Mouse (Mus musculus) lung, postnatal 0 days (tissue): ENCODE measurements at regions not wholly inside any gene's neighbourhood (a gene's known extent, or its start where the extent isn't known, plus 50 kb on each side); places are given as distances from the start of the nearest gene placed in this dataset.

Experiments
- ATAC-seq: fragments of 200-750 bp; cut with Nextera tagmentation; 2 replicates; pipeline ENCODE4 v1.8.0; 2017; ENCODE audit warnings: moderate library complexity
- DNase-seq: peaks from one replicate; pipeline ENCODE4 v3.0.0-alpha.2; 2016; ENCODE audit warnings: low spot score
- H3K27ac ChIP-seq: fragments of 300-500 bp; sonication (generic); 2 replicates; pipeline ENCODE4 v1.5.1; 2014; ENCODE audit warnings: antibody characterized with exemption, mild to moderate bottlenecking, low read length, mixed read lengths
- H3K27me3 ChIP-seq: fragments of 300-500 bp; sonication (generic); replicated peaks from 2 replicates; pipeline ENCODE4 v1.6.1; 2014; ENCODE audit warnings: low read length, mixed read lengths; ENCODE audit not compliant: insufficient read depth
- H3K36me3 ChIP-seq: fragments of 300-500 bp; sonication (generic); 2 replicates; pipeline ENCODE4 v1.6.1; 2014; ENCODE audit warnings: low read length, mixed read lengths; ENCODE audit not compliant: insufficient read depth
- H3K4me1 ChIP-seq: fragments of 300-500 bp; sonication (generic); 2 replicates; pipeline ENCODE4 v1.6.1; 2014; ENCODE audit warnings: antibody characterized with exemption, low read depth, low read length, mixed read lengths; ENCODE audit not compliant: insufficient read depth
- H3K4me2 ChIP-seq: fragments of 300-500 bp; sonication (generic); replicated peaks from 2 replicates; pipeline ENCODE4 v1.6.1; 2014; ENCODE audit warnings: low read depth, mild to moderate bottlenecking, low read length, moderate library complexity, mixed read lengths
- H3K4me3 ChIP-seq: fragments of 300-500 bp; sonication (generic); 2 replicates; pipeline ENCODE4 v1.5.1; 2014; ENCODE audit warnings: low read depth, low read length
- H3K9ac ChIP-seq: fragments of 300-500 bp; sonication (generic); replicated peaks from 2 replicates; pipeline ENCODE4 v1.6.1; 2014; ENCODE audit warnings: low read depth, mild to moderate bottlenecking
- H3K9me3 ChIP-seq: fragments of 300-500 bp; sonication (generic); 2 replicates; pipeline ENCODE4 v1.6.1; 2016; ENCODE audit warnings: low read length, mixed read lengths
- CTCF ChIP-seq: IDR thresholded peaks from 2 replicates; pipeline ENCODE4 v1.5.1; 2016; ENCODE audit warnings: antibody characterized with exemption, mild to moderate bottlenecking
- EP300 ChIP-seq: IDR thresholded peaks from 2 replicates; pipeline ENCODE4 v1.6.1; 2016; ENCODE audit warnings: antibody characterized with exemption, mild to moderate bottlenecking, control low read depth
- WGBS: fragments of 180-500 bp; shearing (Covaris S2); extraction: QIAGEN DNeasy Blood & Tissue Kit; methylation state at CpG from one replicate; pipeline ENCODE4 v1.1.7; 2014; 5-methylcytosine and 5-hydroxymethylcytosine counted together

GRCm38 (mm10) chr11:24925135-24925534 is 847.3 kb downstream of the Bcl11a start:
- Histone ChIP-seq H3K27ac (no peak overlapping the region), H3K4me2 (no peak overlapping the region), H3K27me3 (no peaks in the 10 kb centered on the region), H3K4me1 (no peaks in the 10 kb centered on the region), H3K9ac (no peak overlapping the region), H3K9me3 (no peaks in the 10 kb centered on the region), H3K4me3 (no peak overlapping the region), H3K36me3 (no peaks in the 10 kb centered on the region)
- TF ChIP-seq EP300 (no peak), CTCF (no peak)
- ATAC-seq = no peak
- no peak for DNase-seq

- ATAC-seq (no peak), DNase-seq (no peak)
- no peaks in the 10 kb centered on the region for H3K9me3 ChIP-seq
- TF ChIP-seq CTCF (no peak), EP300 (no peak)
- H3K4me1 ChIP-seq = no peaks in the 10 kb centered on the region
- no peak overlapping the region for H3K27ac ChIP-seq
- H3K4me3 ChIP-seq = no peak overlapping the region
- H3K36me3 ChIP-seq = no peaks in the 10 kb centered on the region
- no peak overlapping the region for H3K9ac ChIP-seq
- no peaks in the 10 kb centered on the region for H3K27me3 ChIP-seq
- H3K4me2 ChIP-seq = no peak overlapping the region
These were observed 865.8 kb downstream of the Bcl11a start for GRCm38 (mm10) chr11:24943646-24944045.

DNA sequence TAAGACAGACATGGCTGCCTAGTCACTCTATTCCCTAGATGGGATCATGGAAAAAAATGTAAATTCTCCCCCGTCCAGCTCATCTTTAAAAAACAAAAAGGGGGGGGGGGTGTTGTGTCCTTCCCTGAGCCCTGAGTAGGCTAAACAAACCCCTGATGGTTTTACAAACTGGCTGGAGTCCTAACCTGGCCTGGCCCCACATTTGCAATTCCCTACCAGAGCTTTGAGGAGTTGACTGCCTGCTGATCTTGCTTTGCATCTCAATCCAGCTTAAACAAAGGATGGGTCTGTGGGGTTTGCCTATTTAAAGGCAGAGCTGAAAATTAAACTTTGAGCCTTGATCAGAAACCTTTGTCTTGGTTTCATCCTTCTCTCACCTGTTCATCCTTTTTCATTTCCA is 873.3 kb downstream of the Bcl11a start:
- TF ChIP-seq CTCF (no peak), EP300 (no peak)
- Histone ChIP-seq H3K4me3 (no peak overlapping the region), H3K4me1 (no peaks in the 10 kb centered on the region), H3K36me3 (no peaks in the 10 kb centered on the region), H3K4me2 (no peak overlapping the region), H3K27ac (no peak overlapping the region), H3K9ac (no peak overlapping the region), H3K27me3 (no peaks in the 10 kb centered on the region), H3K9me3 (no peaks in the 10 kb centered on the region)
- 75% methylated on average over 1 of the region's 1 CpGs for WGBS
- DNase-seq (no peak), ATAC-seq (no peak)

DNA sequence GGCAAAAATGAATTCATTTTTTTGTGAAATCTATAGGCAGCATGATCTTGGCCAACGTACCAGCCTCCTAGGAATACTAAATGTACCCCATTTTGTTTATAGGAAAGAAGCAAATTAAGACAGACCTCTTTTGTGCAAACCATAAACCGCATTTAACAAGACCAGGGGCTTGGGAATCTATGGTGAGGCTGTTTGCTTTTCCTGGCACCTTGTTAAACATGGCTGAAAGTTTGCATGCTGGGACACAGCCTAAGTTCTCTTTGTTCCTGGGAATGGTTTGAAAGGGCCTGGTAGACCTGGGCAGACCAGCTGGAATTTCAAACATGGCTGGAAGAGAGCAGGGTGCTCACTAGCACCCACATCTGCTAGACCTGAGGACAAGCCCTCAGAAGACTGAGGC is 894.5 kb downstream of the Bcl11a start:
- H3K27ac ChIP-seq = no peak overlapping the region
- H3K4me1 ChIP-seq = no peaks in the 10 kb centered on the region
- no peak overlapping the region for H3K9ac ChIP-seq
- H3K4me2 ChIP-seq = no peak overlapping the region
- H3K4me3 ChIP-seq = no peak overlapping the region
- no peaks in the 10 kb centered on the region for H3K9me3 ChIP-seq
- ATAC-seq (no peak), DNase-seq (no peak)
- no peaks in the 10 kb centered on the region for H3K27me3 ChIP-seq
- WGBS = 67% methylated on average over 2 of the region's 2 CpGs
- no peaks in the 10 kb centered on the region for H3K36me3 ChIP-seq
- TF ChIP-seq EP300 (no peak), CTCF (no peak)

DNA sequence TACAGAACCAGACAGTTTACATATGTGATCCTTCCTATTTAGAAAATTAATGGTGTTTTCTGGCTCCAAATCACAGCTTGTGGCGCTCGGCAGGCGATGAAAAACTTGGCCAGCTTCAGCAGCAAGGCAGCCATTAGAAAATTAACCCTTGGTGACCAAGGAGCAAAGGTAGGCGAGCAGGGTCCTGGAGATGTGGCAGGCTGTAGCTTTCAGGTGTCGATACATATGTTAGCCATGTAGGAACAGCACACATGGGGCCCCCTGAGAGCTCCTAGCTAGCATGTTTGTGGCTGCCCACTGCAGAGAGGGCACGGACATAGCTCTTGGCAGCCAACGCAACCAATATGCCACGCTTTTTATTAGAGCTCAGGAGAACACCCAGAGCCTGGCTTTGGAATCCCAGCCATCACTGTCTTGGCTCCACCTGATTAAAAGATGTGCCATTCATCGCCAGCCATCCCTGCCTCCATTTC is 902.4 kb downstream of the Bcl11a start:
- Histone ChIP-seq H3K9me3 (no peaks in the 10 kb centered on the region), H3K4me1 (no peaks in the 10 kb centered on the region), H3K4me2 (no peak overlapping the region), H3K4me3 (no peak overlapping the region), H3K9ac (no peak overlapping the region), H3K36me3 (no peaks in the 10 kb centered on the region), H3K27me3 (no peaks in the 10 kb centered on the region), H3K27ac (no peak overlapping the region)
- WGBS = 67% methylated on average over 9 of the region's 9 CpGs
- ATAC-seq = no peak
- no peak for DNase-seq
- TF ChIP-seq CTCF (no peak), EP300 (no peak)

- 72% methylated on average over 10 of the region's 10 CpGs for WGBS
- Histone ChIP-seq H3K36me3 (no peaks in the 10 kb centered on the region), H3K27me3 (no peaks in the 10 kb centered on the region), H3K27ac (no peak overlapping the region), H3K4me1 (no peaks in the 10 kb centered on the region), H3K9me3 (no peaks in the 10 kb centered on the region), H3K9ac (no peak overlapping the region), H3K4me2 (no peak overlapping the region), H3K4me3 (no peak overlapping the region)
- no peak for TF ChIP-seq CTCF
- no peak for TF ChIP-seq EP300
- no peak for ATAC-seq
- no peak for DNase-seq
These were observed 905.3 kb downstream of the Bcl11a start for GRCm38 (mm10) chr11:24983060-24983629.

GRCm38 (mm10) chr11:25005491-25005890 is 927.6 kb downstream of the Bcl11a start:
- H3K27ac ChIP-seq = no peak overlapping the region
- DNase-seq (no peak), ATAC-seq (no peak)
- no peaks in the 10 kb centered on the region for H3K36me3 ChIP-seq
- H3K4me1 ChIP-seq = no peaks in the 10 kb centered on the region
- TF ChIP-seq CTCF = no peak
- TF ChIP-seq EP300 = no peak
- H3K9me3 ChIP-seq = no peaks in the 10 kb centered on the region
- no peak overlapping the region for H3K9ac ChIP-seq
- H3K27me3 ChIP-seq = no peaks in the 10 kb centered on the region
- no peak overlapping the region for H3K4me2 ChIP-seq
- H3K4me3 ChIP-seq = no peak overlapping the region
- WGBS = 17% methylated on average over 5 of the region's 5 CpGs
